Mouse (Mus musculus): ENCODE measurements around the gene Cntnap1.

Gene Cntnap1

DNA sequence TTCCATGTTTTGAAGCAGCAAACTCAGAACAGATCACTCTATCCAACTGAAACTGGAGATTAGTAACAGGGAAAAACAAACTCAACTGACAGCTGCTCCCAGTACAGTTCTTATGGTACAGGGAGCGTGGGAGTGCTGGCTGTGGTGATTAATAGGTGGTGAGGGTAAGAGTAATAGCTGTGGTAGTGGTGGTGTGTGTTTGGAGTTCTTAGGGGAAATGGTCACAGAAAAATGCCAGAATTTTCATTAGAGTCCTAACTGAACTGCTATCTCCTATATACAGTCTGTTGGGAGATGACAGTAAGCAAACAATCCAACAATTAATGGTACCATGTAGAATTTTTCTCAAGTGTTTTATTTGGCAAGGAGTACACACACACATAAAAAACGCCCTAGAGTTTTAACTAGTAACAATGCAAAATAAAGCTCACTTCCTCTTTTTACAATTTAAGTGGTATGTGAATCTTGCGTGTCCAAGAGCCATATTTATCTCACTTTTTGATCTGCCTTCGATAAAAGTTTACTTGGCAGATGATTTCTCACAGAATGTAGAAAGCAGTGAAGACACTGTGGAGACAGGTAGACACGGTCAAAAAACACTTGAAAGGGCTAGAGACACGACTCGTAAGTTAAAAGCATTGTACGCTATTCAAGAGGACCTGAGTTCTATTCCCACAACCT lies 51.1 kb downstream of the Cntnap1 start:
- no peak for DNase-seq (ENCODE audit: low read depth)

DNA sequence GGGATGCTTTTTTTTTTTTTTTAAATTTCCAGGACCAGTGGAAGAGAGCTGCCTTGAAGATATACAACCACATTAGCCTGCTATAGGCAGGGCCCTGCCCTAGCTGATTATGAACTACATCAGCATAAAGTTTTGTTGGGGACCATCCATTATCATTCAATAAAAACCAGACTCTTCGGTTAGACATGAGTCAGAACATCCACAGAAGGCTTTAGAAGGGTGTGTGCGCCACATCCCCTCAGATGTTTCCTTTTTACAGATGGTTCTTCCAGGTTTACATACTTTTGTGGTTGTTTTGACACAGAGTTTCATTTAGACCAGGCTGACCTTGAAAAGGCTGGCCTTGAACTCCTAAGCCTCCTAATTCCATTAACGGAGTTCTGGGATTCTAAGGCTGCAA lies 54.0 kb downstream of the Cntnap1 start:
- no peak for DNase-seq (ENCODE audit: low read depth)

DNA sequence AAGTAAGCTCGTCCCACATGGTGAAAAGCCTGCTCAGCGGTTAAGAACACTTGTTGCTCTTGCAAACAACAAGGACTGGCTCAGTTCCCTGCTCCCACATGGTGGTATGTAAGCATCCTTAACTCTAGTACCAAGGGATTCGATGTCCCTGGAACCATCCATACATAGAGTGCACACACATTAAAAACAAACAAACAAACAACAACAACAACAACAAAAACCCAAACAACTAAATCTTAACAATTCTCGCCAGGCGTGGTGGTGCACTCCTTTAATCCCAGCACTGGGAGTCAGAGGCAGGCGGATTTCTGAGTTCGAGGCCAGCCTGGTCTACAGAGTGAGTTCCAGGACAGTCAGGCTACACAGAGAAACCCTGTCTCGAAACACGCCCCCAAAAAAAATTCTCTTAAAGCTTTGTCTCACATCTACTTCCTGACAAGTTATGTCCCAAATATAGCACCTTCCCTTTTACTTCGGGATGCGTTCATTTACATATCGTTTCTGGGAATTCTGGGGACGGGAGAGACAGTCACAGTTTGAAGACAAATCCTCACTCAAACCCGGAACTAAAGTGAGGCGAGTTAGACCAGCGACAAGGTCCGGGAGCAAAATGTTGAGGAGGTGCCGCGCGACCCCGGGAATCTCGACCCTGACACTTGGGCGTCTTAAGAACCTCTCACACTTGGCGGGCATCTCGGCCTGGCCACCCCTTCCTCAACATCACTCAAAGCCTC lies 55.2 kb downstream of the Cntnap1 start:
- DNase-seq (ENCODE audit: low read depth), result no peak

DNA sequence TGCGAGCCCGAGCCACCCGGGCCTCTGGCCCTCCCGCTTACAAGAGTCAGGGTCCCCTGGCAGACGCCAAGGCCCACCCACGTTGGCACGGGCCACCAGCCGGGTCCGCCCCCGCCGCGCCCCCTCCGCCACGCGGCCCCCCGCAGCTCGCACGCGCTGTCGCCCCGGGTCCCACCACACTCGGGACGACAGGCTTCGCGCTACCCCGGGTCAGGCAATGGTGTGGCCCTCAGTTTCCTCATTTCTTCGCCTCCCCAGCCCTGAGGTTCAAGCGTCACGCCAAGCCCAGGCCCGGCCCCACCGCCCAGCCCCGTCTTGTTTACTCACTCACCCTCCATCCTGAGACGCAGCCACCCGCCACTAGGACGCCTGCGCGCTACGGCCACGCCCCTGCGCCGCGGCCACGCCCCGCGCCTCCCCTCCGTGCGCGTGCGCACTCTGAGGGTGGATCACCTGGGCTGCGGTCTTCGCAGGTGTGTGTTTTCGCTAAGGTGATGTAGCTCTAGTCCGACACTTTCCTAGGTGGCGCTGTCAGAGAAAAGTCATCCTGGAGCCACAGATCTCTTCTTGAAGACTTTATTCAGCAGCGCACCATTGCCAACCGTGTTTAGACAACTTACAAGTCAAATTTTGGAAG lies 55.9 kb downstream of the Cntnap1 start, which contains the start of gene Ezh1:
Ezh1 (minus strand) TSS at position 399 of the 637 bp plus-strand sequence.
- peak; percentile 54 for DNase-seq (ENCODE audit: low read depth)

DNA sequence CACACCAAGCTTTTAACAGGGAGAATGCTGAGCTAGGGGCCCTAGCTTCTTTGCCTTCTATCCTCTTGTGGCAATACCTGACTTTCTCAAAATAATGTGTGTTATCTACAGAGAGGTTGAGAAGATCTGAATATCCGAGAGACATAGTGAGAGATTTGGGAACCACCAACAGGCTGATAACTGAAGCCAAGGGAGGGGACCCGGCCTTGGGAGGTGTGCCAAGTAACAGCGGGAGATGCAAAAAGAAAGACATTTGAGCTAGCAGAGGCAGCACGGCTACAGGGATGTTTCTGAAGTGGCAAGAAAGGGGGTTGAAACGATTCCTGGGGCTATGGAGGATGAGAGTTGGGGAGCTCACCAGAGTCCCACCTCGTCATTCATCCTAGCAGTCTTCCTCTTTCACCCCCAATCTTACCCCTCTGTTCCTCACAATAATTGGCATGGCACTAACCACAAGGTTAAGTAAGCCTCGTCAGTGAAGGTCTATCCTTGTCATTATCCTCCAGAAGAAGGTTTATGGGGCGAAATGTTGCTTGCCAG lies 59.1 kb downstream of the Cntnap1 start:
- DNase-seq (ENCODE audit: low read depth), result no peak

DNA sequence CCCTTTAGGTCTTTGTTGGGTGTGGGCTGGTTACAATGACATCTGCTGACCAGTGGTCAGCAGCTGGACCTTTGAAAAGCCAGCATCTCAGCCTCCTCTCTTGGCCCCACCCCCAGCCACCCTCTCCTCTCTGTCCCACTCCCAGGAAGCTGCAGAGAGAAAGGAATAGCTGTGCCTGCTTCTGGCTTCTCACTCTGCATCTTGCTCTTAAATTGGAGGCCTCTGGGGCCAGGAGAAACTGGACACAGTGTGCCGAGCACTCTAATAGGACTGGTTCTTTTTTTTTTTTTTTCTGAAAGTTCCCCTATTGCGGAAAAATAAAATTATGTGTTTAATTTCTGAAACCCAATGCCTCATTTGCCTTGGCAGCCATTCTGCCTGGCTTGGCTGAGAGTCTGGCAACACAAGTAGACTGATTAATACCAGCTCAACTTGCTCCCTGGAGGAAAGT lies 59.8 kb downstream of the Cntnap1 start:
- no peak for DNase-seq (ENCODE audit: low read depth)

DNA sequence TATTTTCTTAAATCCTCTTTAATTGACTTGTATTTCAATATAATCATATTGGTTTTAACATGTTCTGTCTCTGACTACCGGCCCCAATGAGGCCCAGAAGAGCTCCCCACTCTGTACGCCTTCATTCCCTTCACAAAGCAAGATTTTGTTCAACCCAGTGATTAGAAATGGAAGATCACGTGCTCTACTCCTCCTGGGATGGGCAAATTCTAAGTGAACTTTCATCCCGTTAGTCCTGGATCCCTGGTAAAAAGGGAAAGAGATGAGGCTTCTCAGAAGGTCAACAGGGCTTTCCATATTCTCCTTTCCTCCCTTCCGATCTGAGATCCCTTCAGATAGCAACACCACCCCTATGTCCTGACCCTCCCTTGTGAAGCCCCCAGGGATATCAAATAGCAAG lies 60.2 kb downstream of the Cntnap1 start:
- no peak for DNase-seq (ENCODE audit: low read depth)

DNA sequence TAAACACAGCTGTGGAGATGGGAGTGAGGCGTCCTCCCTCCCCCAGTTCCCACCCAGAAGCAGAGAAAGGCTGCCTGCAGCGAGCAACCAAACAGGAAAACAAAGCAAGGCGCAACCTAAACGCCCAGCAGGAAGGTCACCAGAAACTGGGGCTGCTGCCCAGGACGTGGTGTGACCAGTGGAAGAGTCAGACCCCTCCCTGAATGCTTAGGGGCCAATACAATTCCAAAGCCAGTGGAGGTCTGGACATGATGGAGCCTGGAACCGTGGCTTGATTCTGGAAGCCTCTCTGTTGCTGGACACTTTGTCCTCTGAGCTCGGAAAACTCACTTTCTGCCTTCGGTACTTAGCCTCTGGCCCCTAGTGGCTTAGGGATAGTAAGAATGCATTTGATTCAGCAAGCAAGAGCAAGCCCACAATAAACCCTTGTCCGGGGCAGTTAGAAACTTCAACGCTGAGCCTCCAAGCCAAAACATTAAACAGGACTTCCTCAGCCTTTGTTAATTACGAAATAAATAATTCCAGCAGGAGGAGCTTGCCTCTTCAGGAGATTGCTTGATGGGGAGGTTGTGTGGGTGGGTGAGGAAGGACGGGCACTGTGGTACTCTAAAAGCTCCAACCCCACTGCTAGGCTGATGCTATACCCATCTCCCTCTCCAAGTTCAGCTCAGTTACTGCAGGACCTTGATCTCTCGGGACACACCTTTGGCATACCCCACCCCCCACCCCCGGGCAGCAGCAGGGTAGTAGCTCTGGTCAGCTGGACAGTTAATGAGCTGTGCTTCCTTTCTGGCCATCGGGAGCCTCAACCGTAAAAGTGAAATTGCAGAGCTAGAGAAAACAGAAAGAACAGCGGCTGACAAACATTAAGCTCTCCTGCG lies 60.9 kb downstream of the Cntnap1 start:
- no peak for DNase-seq (ENCODE audit: low read depth)

DNA sequence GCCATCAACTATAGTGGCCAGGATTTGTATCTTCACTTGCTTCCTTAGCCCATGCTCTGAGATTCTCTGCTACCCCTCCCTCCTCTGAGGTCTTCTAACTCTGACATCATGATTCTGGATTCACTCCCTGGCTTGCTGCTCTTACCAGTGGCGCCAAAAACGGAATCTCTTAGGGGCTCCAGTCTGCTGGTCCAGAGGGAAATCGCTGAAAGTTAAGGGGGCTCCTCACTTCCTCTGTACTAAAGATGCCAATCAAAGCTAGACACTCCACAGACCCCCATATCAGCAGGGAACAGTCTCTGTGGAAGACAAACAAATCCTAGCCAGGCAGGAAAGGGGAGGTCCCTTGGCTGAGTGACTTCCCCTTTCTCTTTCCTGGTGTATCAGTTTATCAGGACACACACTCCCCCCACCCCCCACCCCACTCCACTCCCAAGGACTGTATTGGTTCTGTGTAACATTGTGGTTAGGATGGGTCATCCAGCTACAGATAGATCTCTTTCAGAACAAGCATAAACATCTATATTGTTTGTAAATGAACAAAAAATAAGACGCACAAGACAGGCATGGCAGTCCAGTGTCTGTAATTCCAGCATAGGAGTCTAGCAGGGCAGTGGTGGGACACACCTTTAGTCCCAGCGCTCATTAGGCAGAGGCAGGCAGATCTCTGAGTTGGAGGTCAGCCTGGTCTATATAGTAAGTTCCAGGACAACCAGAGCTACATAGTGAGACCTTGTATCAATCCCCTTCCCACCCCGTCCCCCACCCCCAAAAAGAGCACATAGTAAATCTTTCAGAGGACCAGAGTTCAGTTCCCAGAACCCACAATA lies 61.9 kb downstream of the Cntnap1 start:
- DNase-seq (ENCODE audit: low read depth), result no peak

DNA sequence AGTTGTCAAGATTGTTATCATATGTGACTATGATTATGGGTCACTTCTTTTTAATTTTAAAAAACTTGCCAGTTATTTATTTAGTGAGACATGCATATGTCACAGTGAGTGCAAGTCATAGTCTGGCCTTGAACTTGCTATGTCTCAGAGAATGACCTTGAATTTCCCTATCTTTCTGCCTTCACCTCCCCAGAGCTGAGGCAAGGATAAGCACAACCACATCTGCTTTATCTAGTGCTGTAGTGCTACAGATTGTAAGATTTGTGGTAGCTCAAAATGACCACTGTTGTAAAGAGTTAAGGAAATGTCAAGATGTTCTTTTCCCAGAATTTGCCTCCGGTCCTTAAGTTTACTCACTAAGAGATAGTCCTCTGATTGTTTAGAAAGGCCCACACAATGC lies 62.9 kb downstream of the Cntnap1 start:
- DNase-seq (ENCODE audit: low read depth), result no peak

DNA sequence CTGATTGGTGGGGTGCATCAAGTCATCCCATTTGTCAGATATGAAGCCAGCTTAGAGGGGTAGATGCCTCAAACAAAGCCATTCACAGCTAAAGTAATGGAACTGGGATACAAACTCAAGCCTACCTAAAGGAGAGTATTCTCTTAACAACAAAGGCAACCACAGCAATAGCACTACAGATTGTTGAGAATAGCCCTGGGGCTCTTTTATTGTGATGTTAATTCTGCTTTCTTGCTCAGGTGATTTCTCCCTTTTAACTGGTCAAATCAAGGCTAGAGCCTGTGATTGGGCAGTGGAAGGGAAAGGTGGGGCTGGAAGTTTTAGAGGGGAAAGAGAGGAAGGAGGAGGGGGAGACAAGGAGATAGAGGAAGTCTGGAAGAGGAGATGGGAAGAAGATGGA lies 63.8 kb downstream of the Cntnap1 start:
- no peak for DNase-seq (ENCODE audit: low read depth)

DNA sequence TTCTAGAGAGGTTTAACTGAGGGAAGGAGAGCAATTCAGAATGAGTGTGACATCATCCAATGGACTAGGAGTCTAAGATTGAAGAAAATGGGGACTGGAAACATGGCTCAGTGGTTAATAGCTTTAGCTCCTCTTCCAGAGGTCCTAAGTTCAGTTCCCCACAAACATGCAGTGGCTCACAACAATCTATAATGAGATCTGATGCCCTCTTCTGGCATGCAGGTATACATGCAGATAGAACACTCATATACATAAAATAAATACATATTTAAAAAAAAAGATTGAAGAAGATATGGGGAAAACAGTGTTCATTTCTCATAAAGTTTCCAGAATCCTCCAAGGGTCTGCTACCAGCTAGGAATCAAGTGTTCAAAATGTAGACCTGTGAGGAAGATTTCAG lies 65.1 kb downstream of the Cntnap1 start:
- no peak for DNase-seq (ENCODE audit: low read depth)

DNA sequence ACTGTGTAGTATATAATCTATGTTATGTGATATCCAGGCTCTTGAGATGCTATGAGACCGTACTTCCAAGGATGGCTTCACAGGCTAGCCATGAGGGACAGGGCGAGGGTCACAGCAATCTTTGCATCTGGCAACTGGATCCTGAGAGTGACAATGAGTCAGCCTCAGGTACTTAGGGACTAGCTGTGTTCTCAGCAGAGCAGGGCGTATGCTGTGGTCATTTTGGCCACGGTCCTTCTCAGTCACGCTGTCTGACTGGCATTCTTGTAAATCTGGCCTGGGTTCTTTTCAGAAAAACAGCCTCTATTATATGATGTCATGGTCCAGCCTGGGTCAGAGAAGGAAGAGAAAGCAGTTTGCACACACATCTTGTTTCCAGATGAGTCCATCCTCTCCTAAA lies 66.5 kb downstream of the Cntnap1 start:
- no peak for DNase-seq (ENCODE audit: low read depth)

DNA sequence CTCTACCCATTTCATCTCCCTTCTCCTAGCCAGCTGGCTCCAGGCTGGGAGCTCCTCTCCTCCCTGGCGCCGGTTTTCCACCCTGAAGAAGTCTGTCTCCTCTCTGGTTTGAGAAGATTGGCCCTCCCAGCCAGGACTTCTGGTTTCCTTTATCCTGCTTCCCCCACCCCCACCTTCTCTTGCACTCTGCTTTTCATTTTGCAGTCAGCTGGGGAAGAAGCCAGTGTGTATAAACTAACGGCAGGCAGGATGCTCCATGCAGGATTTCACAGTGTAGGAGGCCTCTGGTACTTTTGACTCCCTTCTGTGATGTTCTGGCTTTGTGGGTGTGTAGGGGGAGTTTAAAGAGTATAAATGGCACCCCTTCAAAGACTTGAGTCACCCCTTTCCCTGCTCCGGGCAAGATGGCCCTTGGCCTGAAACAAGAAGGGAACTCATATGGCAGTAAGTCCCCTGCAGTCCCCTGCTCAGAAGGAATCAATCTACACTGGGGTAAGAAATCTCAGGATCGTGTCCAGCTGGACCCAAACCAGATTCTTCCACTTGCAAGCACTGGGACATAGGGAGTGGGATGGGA lies 67.8 kb downstream of the Cntnap1 start:
- no peak for DNase-seq (ENCODE audit: low read depth)
